Mouse (Mus musculus): ENCODE results near the gene Txndc9. TPM values are rescaled to one million over a fixed set of nuclear protein-coding genes. Genes with fewer than 3 reads are reported as not detected.

The Txndc9 gene
- total and polyA plus RNA-seq, 3 experiments = 65.5 to 102 (median 74.6) TPM

GRCm38 (mm10) chr1:38035521-38035920 lies 37.8 kb upstream of the Txndc9 start:
- no peak overlapping the region for H3K9ac ChIP-seq (ENCODE audit: control insufficient read depth, low read depth, low read length, poor library complexity, severe bottlenecking)
- no peaks in the 10 kb centered on the region for H3K9me3 ChIP-seq (replicated peaks; ENCODE audit: insufficient read depth, low read length)
- no peaks in the 10 kb centered on the region for H3K79me2 ChIP-seq (ENCODE audit: control insufficient read depth, insufficient read depth, low read length, poor library complexity)
- no peak for DNase-seq (ENCODE audit: low read depth, low spot score)
- no peaks in the 10 kb centered on the region for H3K4me1 ChIP-seq (ENCODE audit: control insufficient read depth in 1 of 2, insufficient read depth in 2 of 2, low read length in 2 of 2)
- peaks cover 0 to 37% of the 10 kb centered on the region in 2 experiments; a peak in 2 of 4 replicates for H3K36me3 ChIP-seq (ENCODE audit: control insufficient read depth in 1 of 2, insufficient read depth in 2 of 2, low read length in 2 of 2)
- no peak overlapping the region for H3K27ac ChIP-seq (ENCODE audit: control insufficient read depth, low read depth, low read length)
- no peak for TF ChIP-seq TBP (IDR thresholded peaks at IDR 0.05; ENCODE audit: low read depth, low read length)
- TF ChIP-seq BHLHE40 (IDR thresholded peaks at IDR 0.05; ENCODE audit: borderline replicate concordance, low read depth, low read length) = no peak
- no peak for TF ChIP-seq POLR2AphosphoS5 (IDR thresholded peaks at IDR 0.05; ENCODE audit: borderline replicate concordance, low read depth, low read length)
- TF ChIP-seq MXI1 (IDR thresholded peaks at IDR 0.05; ENCODE audit: low read depth, low read length) = no peak
- TF ChIP-seq MAFK (IDR thresholded peaks at IDR 0.05; ENCODE audit: borderline replicate concordance, low read depth, low read length) = no peak
- no peak for TF ChIP-seq MAZ (IDR thresholded peaks at IDR 0.05; ENCODE audit: low read depth, low read length)
- no peak for TF ChIP-seq POLR2AphosphoS2 (IDR thresholded peaks at IDR 0.05; ENCODE audit: low read length)
- no peak for TF ChIP-seq NELFE (IDR thresholded peaks at IDR 0.05; ENCODE audit: low read depth, low read length)
- TF ChIP-seq NRF1 (IDR thresholded peaks at IDR 0.05; ENCODE audit: insufficient read depth, low read depth, low read length, poor library complexity, severe bottlenecking) = no peak
- TF ChIP-seq GATA1 (IDR thresholded peaks at IDR 0.05; ENCODE audit: low read depth, low read length) = no peak
- TF ChIP-seq POLR2A (IDR thresholded peaks at IDR 0.05; ENCODE audit: control insufficient read depth in 1 of 2, insufficient read depth in 1 of 2, low read depth in 1 of 2, low read length in 2 of 2, poor library complexity in 1 of 2) = no peak
- no peak for TF ChIP-seq USF2 (IDR thresholded peaks at IDR 0.05; ENCODE audit: borderline replicate concordance in 1 of 2, insufficient read depth in 1 of 2, low read depth in 1 of 2, low read length in 2 of 2)
- no peak for TF ChIP-seq RAD21 (IDR thresholded peaks at IDR 0.05; ENCODE audit: low read depth, low read length)
- TF ChIP-seq USF1 (IDR thresholded peaks at IDR 0.05; ENCODE audit: low read depth, low read length) = no peak
- no peak for TF ChIP-seq TCF12 (IDR thresholded peaks at IDR 0.05; ENCODE audit: low read depth, low read length)
- TF ChIP-seq ZNF384 (IDR thresholded peaks at IDR 0.05; ENCODE audit: low read depth, low read length) = no peak
- TF ChIP-seq TAL1 (IDR thresholded peaks at IDR 0.05; ENCODE audit: low read length) = no peak
- H3K27me3 ChIP-seq (ENCODE audit: control insufficient read depth in 1 of 2, insufficient read depth in 2 of 2, low read length in 2 of 2) = no peaks in the 10 kb centered on the region
- H3K4me3 ChIP-seq (ENCODE audit: control insufficient read depth in 1 of 2, insufficient read depth in 1 of 2, low read depth in 2 of 2, low read length in 2 of 2) = no peak overlapping the region

GRCm38 (mm10) chr1:38031391-38031790 lies 33.7 kb upstream of the Txndc9 start:
- Histone ChIP-seq H3K79me2 (ENCODE audit: control insufficient read depth, insufficient read depth, low read length, poor library complexity) (no peaks in the 10 kb centered on the region), H3K9me3 (replicated peaks; ENCODE audit: insufficient read depth, low read length) (no peaks in the 10 kb centered on the region), H3K4me3 (ENCODE audit: control insufficient read depth in 1 of 2, insufficient read depth in 1 of 2, low read depth in 2 of 2, low read length in 2 of 2) (no peak overlapping the region), H3K27me3 (ENCODE audit: control insufficient read depth in 1 of 2, insufficient read depth in 2 of 2, low read length in 2 of 2) (no peaks in the 10 kb centered on the region), H3K4me1 (ENCODE audit: control insufficient read depth in 1 of 2, insufficient read depth in 2 of 2, low read length in 2 of 2) (no peaks in the 10 kb centered on the region; a peak in 1 of 4 replicates), H3K36me3 (ENCODE audit: control insufficient read depth in 1 of 2, insufficient read depth in 2 of 2, low read length in 2 of 2) (peaks cover 2 to 31% of the 10 kb centered on the region in 2 experiments), H3K9ac (ENCODE audit: control insufficient read depth, low read depth, low read length, poor library complexity, severe bottlenecking) (no peak overlapping the region), H3K27ac (ENCODE audit: control insufficient read depth, low read depth, low read length) (no peak overlapping the region)
- TF ChIP-seq GATA1 (IDR thresholded peaks at IDR 0.05; ENCODE audit: low read depth, low read length) = no peak
- no peak for TF ChIP-seq MYB (IDR thresholded peaks at IDR 0.05; ENCODE audit: low read depth, low read length)
- no peak for TF ChIP-seq RCOR1 (IDR thresholded peaks at IDR 0.05; ENCODE audit: low read depth, low read length)
- TF ChIP-seq GABPA (IDR thresholded peaks at IDR 0.05; ENCODE audit: low read depth, low read length) = no peak
- DNase-seq (ENCODE audit: low read depth, low spot score) = no peak

Data from MEL (cell line).